Mouse (Mus musculus): ENCODE data around the gene Cib4.

DNA sequence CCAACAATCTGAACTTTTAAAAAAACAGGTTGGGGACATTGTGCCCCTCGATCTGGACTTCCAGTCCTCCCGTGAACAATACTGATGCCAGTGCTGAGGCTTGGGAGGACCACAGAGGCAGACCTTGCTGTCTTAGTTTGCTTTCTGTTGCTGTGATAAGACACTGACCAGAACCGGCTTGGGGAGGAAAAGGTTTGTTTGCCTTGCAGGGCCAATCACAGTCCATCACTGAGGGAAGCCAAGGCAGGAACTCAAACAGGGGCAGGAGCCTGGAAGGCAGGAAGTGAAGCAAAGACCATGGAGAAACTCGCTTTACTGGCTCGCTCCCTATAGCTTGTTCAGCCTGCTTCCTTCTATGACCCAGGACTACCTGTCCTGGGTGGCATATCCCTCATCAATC is 73.5 kb downstream of the Cib4 start:
- TF ChIP-seq CTCF (IDR thresholded peaks at IDR 0.05; ENCODE audit: insufficient read depth, low read depth, low read length): no peak
- no peak for TF ChIP-seq POLR2A (IDR thresholded peaks at IDR 0.05; ENCODE audit: insufficient read depth, low read depth, low read length)

All from olfactory bulb, adult 2 months (tissue).